Mouse (Mus musculus) splenic B cell, adult 2 months (primary cell): Measurements from ENCODE around the gene Clca2.

Experiments used
- DNase-seq: peaks from one replicate; pipeline ENCODE4 v3.0.0-alpha.2; 2011; ENCODE audit warnings: low read depth, low spot score
- H3K27me3 ChIP-seq: 2 replicates; pipeline ENCODE4 v1.6.1; 2012; ENCODE audit warnings: mild to moderate bottlenecking, low read length, moderate library complexity, mixed read lengths; ENCODE audit not compliant: control insufficient read depth, poor library complexity, insufficient read depth, severe bottlenecking
- H3K36me3 ChIP-seq: 2 replicates; pipeline ENCODE4 v1.6.1; 2012; ENCODE audit warnings: mild to moderate bottlenecking, low read length, moderate library complexity, mixed read lengths; ENCODE audit not compliant: control insufficient read depth, poor library complexity, insufficient read depth, severe bottlenecking

Clca2 gene

GRCm38 (mm10) chr3:145038813-145039212, 60.4 kb downstream of the Clca2 start:
- H3K27me3 ChIP-seq = no peaks in the 10 kb centered on the region
- H3K36me3 ChIP-seq = no peaks in the 10 kb centered on the region
- no peak for DNase-seq

DNA sequence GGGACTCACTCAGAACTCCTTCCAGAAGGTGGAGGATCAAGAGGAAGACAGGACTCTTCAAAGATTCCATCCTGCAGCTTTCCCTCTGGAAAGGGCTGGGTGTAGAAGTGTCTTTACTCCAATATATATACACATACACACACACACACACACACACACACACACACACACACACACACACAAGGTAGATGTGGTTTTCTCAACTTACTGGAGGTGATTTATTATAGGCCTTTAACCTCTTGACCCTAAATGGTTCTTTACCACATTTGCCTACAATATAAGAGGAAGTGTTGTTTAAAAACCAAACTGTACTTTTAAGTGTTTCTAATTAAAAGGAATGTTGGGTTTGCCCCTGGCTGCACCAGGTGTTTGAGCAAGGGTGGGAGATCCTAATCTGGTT, 66.6 kb downstream of the Clca2 start, which contains the start of gene Clca1:
Clca1 (minus strand) TSS at position 101 of the 400 bp plus-strand sequence.
- Histone ChIP-seq H3K36me3 (no peaks in the 10 kb centered on the region), H3K27me3 (no peaks in the 10 kb centered on the region)
- no peak for DNase-seq

- no peak for DNase-seq
- H3K27me3 ChIP-seq = no peaks in the 10 kb centered on the region
- no peaks in the 10 kb centered on the region for H3K36me3 ChIP-seq
Measured at GRCm38 (mm10) chr3:145028036-145028435, 71.2 kb downstream of the Clca2 start.

DNA sequence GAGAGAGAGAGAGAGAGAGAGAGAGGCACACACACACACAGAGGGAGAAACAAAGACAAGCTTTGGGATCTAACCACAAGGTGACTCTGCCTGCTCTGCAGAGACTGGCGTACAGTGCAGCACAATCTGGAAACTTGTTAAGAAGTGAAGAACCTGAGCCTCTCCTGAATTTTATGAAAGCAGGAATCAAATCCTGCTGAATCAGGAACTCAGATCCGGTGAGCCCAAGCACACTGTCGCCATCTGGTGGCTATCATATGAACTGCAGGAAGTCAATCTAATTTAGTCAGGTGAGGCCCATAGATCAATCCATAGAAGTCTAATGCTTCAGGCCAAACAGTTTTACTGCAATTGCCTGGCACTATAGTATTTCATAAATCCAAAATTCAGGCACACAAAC, 72.5 kb downstream of the Clca2 start:
- Histone ChIP-seq H3K36me3 (no peaks in the 10 kb centered on the region), H3K27me3 (no peaks in the 10 kb centered on the region)
- peak; percentile 23 for DNase-seq
